Comparison of ENCODE assay signal across 12 mouse cellular contexts in the genomic region with DNA sequence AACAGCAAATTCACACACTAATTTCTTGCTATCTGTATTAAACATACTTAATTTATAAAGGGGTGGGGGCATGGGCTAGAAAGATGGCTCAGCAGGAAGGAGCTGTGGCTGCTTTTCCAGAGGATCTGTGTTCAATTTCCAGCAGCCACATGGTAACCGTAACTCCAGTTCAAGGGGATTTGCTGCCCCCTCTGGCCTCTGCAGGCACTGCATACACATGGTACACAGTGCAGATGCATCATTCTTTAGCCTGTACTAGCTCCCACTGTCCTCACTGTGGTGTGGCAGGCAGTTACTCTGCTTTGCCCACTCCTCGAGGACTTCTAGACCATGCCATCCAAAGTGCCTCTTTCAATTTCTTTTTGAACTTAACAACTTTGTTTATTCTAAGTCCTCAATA. TPM values are rescaled to one million over a fixed set of nuclear protein-coding genes. Genes with fewer than 3 reads are reported as not detected.
A peak's percentile ranks its signal among the peaks of the same experiment; 100 is the strongest.
DNase-seq lines count a peak whose midpoint lies in the region; ATAC-seq and TF ChIP-seq lines count a peak whose summit lies in the region.
"Had no signal": no experiment of that assay in that cellular context is flagged by ENCODE, and none has a peak within 500 bp of the region (broad histone marks: within the 10 kb centered on the region; RNA-seq: fewer than 3 reads in every experiment).

No protein-coding gene starts in this region.

- no peaks in the 10 kb centered on the region for H3K9me3 ChIP-seq in ES-E14 (ENCODE audit: control insufficient read depth, insufficient read depth, low read depth, low read length)
- no peaks in the 10 kb centered on the region for H3K9me3 ChIP-seq in liver, embryonic 14.5 days (ENCODE audit: control insufficient read depth, low read length)

- peak; percentile 60 for TF ChIP-seq CTCF in layer of hippocampus, adult 2 months (conservative IDR thresholded peaks at IDR 0.05)
- peak; percentile 66 for TF ChIP-seq CTCF in liver, embryonic 14.5 days (IDR thresholded peaks at IDR 0.05; ENCODE audit: low read depth)

- in situ Hi-C loops in ES-E14 (cut with MboI; ENCODE audit: low sequenced_read_pairs in 2 of 2, unreplicated experiment in 2 of 2): no loop called here

- H3K4me3 ChIP-seq in layer of hippocampus, adult 2 months: no peak overlapping the region
- H3K4me3 ChIP-seq in ES-E14 (ENCODE audit: insufficient read depth in 1 of 2, low read depth in 1 of 2, low read length in 2 of 2, poor library complexity in 1 of 2, severe bottlenecking in 1 of 2): no peak overlapping the region
- no peak overlapping the region for H3K4me3 ChIP-seq in liver, embryonic 14.5 days (ENCODE audit: insufficient read depth in 1 of 2, low read depth in 2 of 2, low read length in 2 of 2)

- no peak overlapping the region for H3K27ac ChIP-seq in layer of hippocampus, adult 2 months
- no peak overlapping the region for H3K27ac ChIP-seq in ES-E14 (ENCODE audit: insufficient read depth, low read depth, low read length, poor library complexity, severe bottlenecking)
- H3K27ac ChIP-seq in liver, embryonic 14.5 days: no peak overlapping the region

- ATAC-seq in liver, embryonic 14.5 days (ENCODE audit: insufficient read depth): no peak
- ATAC-seq: inflammation-experienced regulatory T-cells, adult 6 months had no signal

- H3K9ac ChIP-seq in ES-E14 (ENCODE audit: insufficient read depth, low read depth, low read length, poor library complexity, severe bottlenecking): no peak overlapping the region
- no peak overlapping the region for H3K9ac ChIP-seq in liver, embryonic 14.5 days (replicated peaks)

- TF ChIP-seq EP300 in liver, embryonic 14.5 days (IDR thresholded peaks at IDR 0.05; ENCODE audit: low read depth): no peak

- WGBS in liver, embryonic 14.5 days (ENCODE audit: insufficient replicate concordance): 70% methylated on average over 2 of the region's 2 CpGs

- no peaks in the 10 kb centered on the region for H3K27me3 ChIP-seq in liver, embryonic 14.5 days (ENCODE audit: control insufficient read depth, insufficient read depth, low read length)

- H3K36me3 ChIP-seq in ES-E14 (ENCODE audit: control insufficient read depth, insufficient read depth, low read length, poor library complexity, severe bottlenecking): no peaks in the 10 kb centered on the region
- no peaks in the 10 kb centered on the region for H3K36me3 ChIP-seq in liver, embryonic 14.5 days (replicated peaks; ENCODE audit: control insufficient read depth, insufficient read depth, low read depth)

- no peaks in the 10 kb centered on the region for H3K4me1 ChIP-seq in ES-E14 (ENCODE audit: control insufficient read depth in 2 of 2, insufficient read depth in 2 of 2, low read length in 2 of 2, poor library complexity in 1 of 2)
- no peaks in the 10 kb centered on the region for H3K4me1 ChIP-seq in liver, embryonic 14.5 days (replicated peaks; ENCODE audit: control insufficient read depth in 2 of 2, insufficient read depth in 2 of 2, low read length in 1 of 2)

- H3K4me2 ChIP-seq in liver, embryonic 14.5 days (ENCODE audit: low read depth): no peak overlapping the region

- no peak for DNase-seq in layer of hippocampus, adult 2 months (ENCODE audit: low spot score in 2 of 2)
- DNase-seq in layer of hippocampus, postnatal 10 days (ENCODE audit: low spot score in 2 of 2): no peak
- DNase-seq in CD8-positive naive resting alpha-beta T cell, adult 2 months (ENCODE audit: low read depth in 2 of 2, low spot score in 2 of 2): peak; percentile 3 to 16
- DNase-seq in ES-E14 (ENCODE audit: low read depth, low spot score): peak; percentile 63
- no peak for DNase-seq in liver, embryonic 14.5 days (ENCODE audit: low read depth in 3 of 3, low spot score in 3 of 3)
- no peak for DNase-seq in right cerebral cortex, postnatal 14 days
- no peak for DNase-seq in heart, adult 8-10 months (ENCODE audit: low spot score)
- DNase-seq: adrenal gland, postnatal 25 days; cerebellum, postnatal 36 days; heart, adult 18-20 months; layer of hippocampus, postnatal 36 days had no signal

TF ChIP-seq in ES-E14, 5 proteins besides CTCF, POLR2A, EP300 and RAD21:
- no peak for TF ChIP-seq ZNF384 (IDR thresholded peaks at IDR 0.05; ENCODE audit: low read depth, low read length)

RNA-seq across cellular contexts. Expression of a gene that starts 36.7 kb away (rescaled TPM):
- total RNA-seq in layer of hippocampus, adult 2 months (2021): 10 to 100 TPM; 21.6 to 25.4 TPM
- 10 to 100 TPM; 21.3 to 28.1 TPM for total RNA-seq in layer of hippocampus, postnatal 10 days (2021)
- total RNA-seq in ES-E14 (2012; rRNA removed): 2.7 and 4.4 TPM in 2 replicates
- 0.80 and 1.1 TPM in 2 replicates for polyA plus RNA-seq in liver, embryonic 14.5 days (2012; rRNA removed)
- 3.3 TPM in 2 replicates for polyA plus RNA-seq in liver, embryonic 14.5 days (2014; fragmentation: Nextera tagmentation; extraction: Ambion mirVana)
- total RNA-seq in heart, adult 8-10 months (2022): 1 to 10 TPM; 3.4 to 5.3 (median 4.2) TPM

RNA-seq across cellular contexts. Expression of a gene that starts 37.0 kb away (rescaled TPM):
- 100 to 1,000 TPM; 146 to 151 TPM for total RNA-seq in layer of hippocampus, adult 2 months (2021)
- 100 to 1,000 TPM; 116 to 120 TPM for total RNA-seq in layer of hippocampus, postnatal 10 days (2021)
- 16.8 and 21.8 TPM in 2 replicates for total RNA-seq in ES-E14 (2012; rRNA removed)
- 8.2 and 10.0 TPM in 2 replicates for polyA plus RNA-seq in liver, embryonic 14.5 days (2012; rRNA removed)
- polyA plus RNA-seq in liver, embryonic 14.5 days (2014; fragmentation: Nextera tagmentation; extraction: Ambion mirVana): 15.6 and 16.5 TPM in 2 replicates
- total RNA-seq in heart, adult 8-10 months (2022): 10 to 100 TPM; 59.3 to 70.7 (median 65.1) TPM

Comparison
In these comparisons a context has a peak if more than half of its experiments do, and no peak if none do; other contexts are left out.
1. DNase-seq: peak in CD8-positive naive resting alpha-beta T cell, adult 2 months (2 of 2) and ES-E14 (single experiment); none in layer of hippocampus, adult 2 months (0 of 2), layer of hippocampus, postnatal 10 days (0 of 2), liver, embryonic 14.5 days (0 of 3), right cerebral cortex, postnatal 14 days (single experiment) and heart, adult 8-10 months (single experiment).